Mouse (Mus musculus): ENCODE results near the gene Rergl.

Gene Rergl

GRCm38 (mm10) chr6:139501876-139502275 is at the start of gene Rergl:
Gene Rergl, minus strand, starts transcription at chr6:139501976.
- CTCF ChIA-PET: no interaction called here
- POLR2A ChIA-PET: no interaction called here

DNA sequence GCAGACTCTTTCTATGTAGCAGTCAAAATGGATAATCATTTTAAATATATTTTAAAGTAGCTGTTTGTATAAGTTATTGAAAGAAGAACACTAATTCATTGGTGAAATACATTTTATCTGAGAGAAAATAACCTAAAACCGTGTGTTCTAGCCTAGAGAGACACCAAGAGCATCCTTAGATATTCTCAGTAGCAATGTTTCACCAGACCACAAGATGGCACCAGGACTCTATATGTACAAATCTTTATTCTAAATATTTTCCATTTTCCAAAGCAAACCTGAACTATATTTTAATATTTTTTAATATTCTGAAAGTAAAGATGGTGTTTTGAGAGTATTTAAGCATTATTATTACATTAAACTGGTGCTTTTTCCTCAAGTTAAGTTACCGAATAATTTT is 36.7 kb upstream of the Rergl start:
- ChIA-PET POLR2A (no interaction called here), CTCF (no interaction called here)

GRCm38 (mm10) chr6:139525406-139525805 is 23.6 kb upstream of the Rergl start:
- POLR2A ChIA-PET: no interaction called here
- CTCF ChIA-PET: no interaction called here

DNA sequence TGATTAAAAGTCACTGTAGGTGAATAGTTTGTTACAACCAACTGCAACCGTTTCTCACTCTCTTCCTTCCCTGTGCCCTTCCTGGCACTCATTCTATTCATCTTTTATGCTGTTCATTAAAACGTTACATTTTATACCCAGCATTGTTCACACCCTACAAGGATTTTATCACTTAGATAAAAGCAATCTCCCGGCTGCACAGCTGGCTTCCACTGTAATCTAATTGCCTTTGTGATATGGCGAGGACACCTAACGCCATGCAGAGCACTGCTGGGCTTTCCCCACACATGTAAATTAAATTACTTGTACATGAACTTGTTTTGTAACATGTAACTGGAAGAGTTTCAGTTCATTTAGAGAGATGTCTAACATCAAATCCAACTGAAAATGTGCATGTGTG is 22.5 kb upstream of the Rergl start:
- ChIA-PET POLR2A (no interaction called here), CTCF (no interaction called here)

DNA sequence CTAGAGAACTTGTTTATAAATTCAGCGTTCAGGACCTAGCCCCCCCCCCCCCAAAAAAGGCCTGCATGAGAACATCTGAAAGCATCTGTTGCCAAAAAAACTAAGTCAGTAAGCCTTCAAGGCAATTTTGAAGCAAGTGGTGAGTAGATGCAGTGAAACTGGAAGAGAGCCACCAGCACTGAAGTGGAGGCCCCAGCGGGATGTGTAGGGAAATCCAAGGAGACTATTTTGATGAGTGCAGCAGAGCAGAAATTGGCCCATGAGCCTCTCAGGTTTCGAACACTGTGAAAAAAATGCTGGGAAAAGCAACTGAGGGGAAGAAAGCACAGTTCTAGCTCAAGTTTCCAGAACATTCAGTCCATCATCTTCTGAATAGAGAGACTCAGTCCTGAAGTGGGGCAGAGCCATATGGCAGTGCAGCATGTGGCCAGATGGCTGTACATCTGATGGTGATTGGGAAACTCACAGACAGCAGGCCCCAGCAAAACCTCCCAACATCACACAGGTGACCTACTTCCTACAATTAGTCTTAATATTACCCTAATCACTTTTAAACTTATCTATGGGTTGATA is 13.2 kb upstream of the Rergl start:
- ChIA-PET CTCF (no interaction called here), POLR2A (no interaction called here)

DNA sequence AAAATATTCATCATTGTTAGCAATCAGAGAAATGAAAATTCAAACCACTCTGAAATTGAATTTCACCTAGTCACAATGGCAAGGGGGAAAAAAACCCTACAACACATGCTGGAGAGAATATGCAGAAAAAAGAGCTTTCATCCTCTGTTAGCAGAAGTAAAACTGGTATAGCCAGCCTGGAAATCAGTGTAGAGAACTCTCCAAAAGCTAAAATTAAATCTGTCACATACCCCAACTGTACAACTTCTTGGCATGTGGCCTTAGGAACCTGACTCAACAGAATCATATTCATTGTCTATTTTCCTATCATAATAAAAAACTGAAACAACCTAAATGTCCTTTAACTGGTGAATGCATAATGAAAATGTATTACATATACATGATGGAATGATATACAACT is 22.0 kb downstream of the Rergl start:
- ChIA-PET CTCF (interaction anchor here in 1 of 4 experiments (0.6 kb wide), 1 partner anchor 22 kb away, joined by 3 read pairs; no protein-coding TSS in a partner anchor), POLR2A (no interaction called here)

- CTCF ChIA-PET: no interaction called here
- POLR2A ChIA-PET: no interaction called here
Observed at GRCm38 (mm10) chr6:139464980-139465379, 36.8 kb downstream of the Rergl start.

DNA sequence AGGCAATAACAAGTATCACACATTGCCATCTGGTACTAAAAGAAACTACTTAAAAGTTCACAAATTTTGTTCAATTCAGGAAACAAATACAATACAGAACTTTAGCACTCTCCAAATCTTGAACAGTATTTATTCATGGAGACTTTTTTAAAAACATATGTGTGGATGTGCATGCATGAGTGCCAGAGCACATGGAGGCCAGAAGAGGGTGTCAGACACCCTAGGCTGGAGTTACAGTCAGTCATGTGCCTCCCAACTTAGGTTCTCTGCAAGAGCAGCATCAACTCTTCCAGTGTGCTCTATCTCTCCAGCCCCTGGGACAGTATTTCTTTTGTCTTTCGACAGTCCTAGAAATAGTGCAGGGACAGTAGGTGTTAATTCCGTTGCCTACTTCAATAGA is 37.5 kb downstream of the Rergl start:
- ChIA-PET POLR2A (no interaction called here), CTCF (no interaction called here)

DNA sequence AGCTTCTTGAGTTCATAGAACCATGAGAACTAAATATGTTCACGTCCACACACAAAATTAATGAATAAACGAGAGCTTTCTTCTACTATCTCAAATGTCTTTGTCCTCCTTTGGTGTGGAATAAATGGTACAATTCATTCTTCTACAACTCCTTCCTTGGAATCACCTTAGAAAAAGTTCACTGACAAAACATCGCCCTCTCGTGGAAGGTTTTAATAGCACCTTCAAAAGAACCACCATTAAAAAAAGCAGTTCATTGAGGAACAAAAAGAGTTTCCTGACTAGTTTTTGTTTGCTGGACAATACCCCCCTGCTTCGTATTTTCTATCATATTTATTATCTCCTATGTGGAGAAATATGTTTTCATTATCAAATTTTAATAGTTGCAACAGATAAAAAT is 40.7 kb downstream of the Rergl start:
- ChIA-PET CTCF (no interaction called here), POLR2A (no interaction called here)

- CTCF ChIA-PET: interaction anchor here in 2 of 4 experiments (0.5 to 0.6 kb wide), 2 partner anchors 183 to 485 kb away, joined by 3 to 4 read pairs; no protein-coding TSS in a partner anchor
- POLR2A ChIA-PET: no interaction called here
Observed at GRCm38 (mm10) chr6:139460470-139460869, 41.3 kb downstream of the Rergl start.

GRCm38 (mm10) chr6:139443999-139444398 is 57.8 kb downstream of the Rergl start:
- ChIA-PET CTCF (no interaction called here), POLR2A (no interaction called here)

Data from embryonic stem cell, embryonic (primary cell).